Mouse (Mus musculus): Measurements from ENCODE around the gene Peli3. TPM values are rescaled to one million over a fixed set of nuclear protein-coding genes. Genes with fewer than 3 reads are reported as not detected.
A peak's percentile ranks its signal among the peaks of the same experiment; 100 is the strongest.
"Not testable (repeated sequence)": the region's sequence is repeated elsewhere in the genome, so short reads cannot be mapped to it uniquely, and the experiment has no call there.

Gene Peli3
- polyA plus RNA-seq, 1 experiment from 2014 or later, result 1.9 TPM

DNA sequence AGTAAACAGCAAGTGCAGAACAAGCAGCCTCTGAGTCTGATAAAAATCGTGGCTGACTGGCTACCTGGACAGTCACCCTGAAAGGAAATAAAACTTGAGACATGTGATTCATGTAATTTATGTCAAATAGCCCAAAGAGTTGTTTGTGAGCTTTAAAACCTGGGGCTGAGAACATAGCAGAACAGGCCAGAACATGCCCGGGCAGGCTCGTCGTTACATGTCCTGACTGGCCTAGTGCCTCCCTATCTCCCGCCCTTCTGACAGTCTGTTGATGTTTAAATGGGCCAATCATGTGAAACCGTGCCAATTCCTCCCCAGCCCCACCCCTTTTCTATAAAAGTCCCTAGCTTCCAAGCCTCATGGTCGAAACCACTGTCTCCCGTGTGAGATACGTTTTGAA lies 5.7 kb upstream of the Peli3 start:
- not testable (repeated sequence) for ATAC-seq (ENCODE audit: low read depth)
- 72% methylated on average over 9 of the region's 9 CpGs for WGBS

DNA sequence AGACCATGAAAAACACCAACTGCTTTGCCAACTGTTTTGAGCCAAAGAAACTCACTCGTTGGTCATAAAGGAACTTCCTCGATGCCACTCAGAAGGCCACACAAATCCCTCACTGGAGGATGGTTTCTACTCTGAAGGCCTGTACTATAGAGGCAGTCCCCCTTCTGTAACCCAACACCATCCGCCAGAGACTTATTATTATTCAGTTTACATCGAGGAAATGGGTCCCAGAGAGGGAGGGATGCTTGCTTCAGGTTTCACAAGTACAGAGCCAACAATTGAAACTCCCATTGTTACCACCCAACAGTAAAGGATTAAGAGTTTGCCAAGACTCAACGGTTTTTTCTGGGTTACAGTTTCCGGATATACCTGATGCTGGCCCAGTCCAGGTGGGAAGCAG lies 2.6 kb upstream of the Peli3 start:
- WGBS, result 35% methylated on average over 6 of the region's 6 CpGs
- Histone ChIP-seq H3K9ac (ENCODE audit: low read length) (no peak overlapping the region), H3K9me3 (ENCODE audit: control insufficient read depth, low read length) (no peaks in the 10 kb centered on the region), H3K4me3 (ENCODE audit: low read length) (no peak overlapping the region), H3K27me3 (ENCODE audit: control insufficient read depth, insufficient read depth, low read depth, low read length) (peaks cover 5% of the 10 kb centered on the region; the same call in 1 of the 2 replicates), H3K27ac (ENCODE audit: low read length) (no peak overlapping the region), H3K36me3 (ENCODE audit: control insufficient read depth, insufficient read depth, low read length) (no peaks in the 10 kb centered on the region), H3K4me2 (ENCODE audit: low read depth, low read length) (no peak overlapping the region), H3K4me1 (replicated peaks; ENCODE audit: control insufficient read depth, insufficient read depth, low read length) (peaks cover 4% of the 10 kb centered on the region; the same call in 1 of the 2 replicates)
- ATAC-seq (ENCODE audit: low read depth), result no peak

More for the DNA sequence above, 5.7 kb upstream of the Peli3 start:
- not testable (repeated sequence) for H3K4me3 ChIP-seq (ENCODE audit: low read length); H3K4me2 ChIP-seq (ENCODE audit: low read depth, low read length); H3K9me3 ChIP-seq (ENCODE audit: control insufficient read depth, low read length); H3K27ac ChIP-seq (ENCODE audit: low read length); H3K36me3 ChIP-seq (ENCODE audit: control insufficient read depth, insufficient read depth, low read length); H3K4me1 ChIP-seq (replicated peaks; ENCODE audit: control insufficient read depth, insufficient read depth, low read length); H3K27me3 ChIP-seq (ENCODE audit: control insufficient read depth, insufficient read depth, low read depth, low read length); H3K9ac ChIP-seq (ENCODE audit: low read length)

DNA sequence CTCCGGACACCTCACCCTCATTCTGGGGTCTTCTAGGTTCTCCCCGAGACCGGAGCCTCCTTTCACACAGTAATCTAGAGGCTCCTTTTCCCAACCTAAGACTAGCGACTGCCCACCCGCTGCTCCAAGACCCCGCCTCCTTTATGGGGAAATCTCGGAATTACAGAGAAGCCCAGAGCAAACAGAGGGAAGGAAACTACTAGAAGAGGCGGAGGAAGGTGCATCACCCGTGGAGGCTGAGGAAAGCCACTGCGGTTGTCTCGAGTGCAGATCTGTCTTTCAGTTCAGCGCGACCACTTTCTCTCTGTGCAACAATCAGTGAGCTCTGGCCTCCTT lies 294 bp upstream of the Peli3 start:
- H3K4me2 ChIP-seq (ENCODE audit: low read depth, low read length), result peak overlapping the region; percentile 95
- H3K27me3 ChIP-seq (ENCODE audit: control insufficient read depth, insufficient read depth, low read depth, low read length), result peaks cover 5% of the 10 kb centered on the region; the same call in 1 of the 2 replicates
- 6% methylated on average over 13 of the region's 13 CpGs for WGBS
- no peaks in the 10 kb centered on the region for H3K36me3 ChIP-seq (ENCODE audit: control insufficient read depth, insufficient read depth, low read length)
- H3K4me3 ChIP-seq (ENCODE audit: low read length), result peak overlapping the region; percentile 70
- no peaks in the 10 kb centered on the region for H3K9me3 ChIP-seq (ENCODE audit: control insufficient read depth, low read length)
- H3K9ac ChIP-seq (ENCODE audit: low read length), result peak overlapping the region; percentile 57
- H3K4me1 ChIP-seq (replicated peaks; ENCODE audit: control insufficient read depth, insufficient read depth, low read length), result peaks cover 4% of the 10 kb centered on the region; the same call in 1 of the 2 replicates
- H3K27ac ChIP-seq (ENCODE audit: low read length), result no peak overlapping the region
- ATAC-seq (ENCODE audit: low read depth), result peak; percentile 79

DNA sequence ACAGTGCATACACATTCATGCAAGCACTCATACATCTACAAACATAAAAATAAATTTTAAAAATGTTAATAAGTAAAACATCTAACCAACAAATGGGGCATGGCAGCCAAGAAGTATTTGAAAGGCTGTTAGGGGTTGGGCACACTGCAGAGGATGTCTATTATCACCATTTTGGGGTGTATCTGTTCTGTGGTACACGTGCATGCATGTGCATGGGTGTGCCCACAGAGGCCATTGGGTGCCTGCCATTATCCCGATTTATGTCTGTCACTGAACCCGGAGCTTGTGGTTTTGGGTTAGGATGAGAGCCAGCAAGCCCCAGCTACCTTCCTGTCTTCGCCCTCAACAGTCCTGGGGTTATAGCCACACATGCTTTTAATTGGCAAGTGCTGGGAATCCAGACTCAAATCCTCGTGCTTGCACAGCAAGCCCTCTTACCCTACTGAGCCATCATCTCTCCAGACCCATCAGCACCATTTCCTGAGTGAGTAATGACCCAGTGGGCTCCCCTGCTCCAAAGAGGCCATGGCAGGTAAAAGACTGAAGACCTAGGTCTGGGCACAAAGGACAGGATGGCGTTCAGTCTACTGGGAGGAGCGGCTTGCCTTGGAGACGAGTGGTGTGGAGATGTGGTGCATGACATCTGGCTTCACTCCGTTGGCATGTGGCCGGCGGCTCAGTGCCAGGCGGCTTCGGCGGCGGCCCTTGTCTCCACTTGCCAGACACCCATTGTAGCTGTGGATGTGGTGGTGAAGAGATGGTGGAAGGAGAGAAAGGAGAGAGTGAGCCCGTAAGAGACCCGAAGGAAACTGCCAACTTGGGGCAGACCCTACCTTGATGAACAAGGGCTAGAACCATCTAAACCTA lies 5.2 kb downstream of the Peli3 start:
- ATAC-seq (ENCODE audit: low read depth), result no peak

DNA sequence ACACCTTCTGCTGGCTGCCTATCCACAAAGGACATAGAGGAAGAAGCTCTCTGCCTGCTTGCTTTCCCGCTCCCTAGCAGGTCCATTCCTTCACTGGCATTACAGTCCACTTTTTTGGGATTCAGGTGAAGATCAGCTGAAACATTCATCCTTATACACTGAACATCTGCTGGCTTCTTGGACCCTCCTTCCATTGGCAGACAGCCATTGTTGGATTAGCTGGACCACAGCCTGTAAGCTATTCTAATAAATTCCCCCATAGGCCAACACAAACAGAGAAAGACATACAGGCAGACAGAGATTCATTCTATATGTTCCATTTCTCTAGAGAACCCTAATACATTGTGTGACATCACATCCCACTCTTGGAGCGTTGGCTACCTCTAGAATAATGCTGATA lies 6.0 kb downstream of the Peli3 start:
- 71% methylated on average over 2 of the region's 2 CpGs for WGBS
- Histone ChIP-seq H3K27me3 (ENCODE audit: control insufficient read depth, insufficient read depth, low read depth, low read length) (peaks cover 5% of the 10 kb centered on the region; the same call in 1 of the 2 replicates), H3K27ac (ENCODE audit: low read length) (no peak overlapping the region), H3K4me2 (ENCODE audit: low read depth, low read length) (no peak overlapping the region), H3K4me3 (ENCODE audit: low read length) (no peak overlapping the region), H3K9me3 (ENCODE audit: control insufficient read depth, low read length) (no peaks in the 10 kb centered on the region), H3K36me3 (ENCODE audit: control insufficient read depth, insufficient read depth, low read length) (no peaks in the 10 kb centered on the region), H3K4me1 (replicated peaks; ENCODE audit: control insufficient read depth, insufficient read depth, low read length) (no peaks in the 10 kb centered on the region), H3K9ac (ENCODE audit: low read length) (no peak overlapping the region)
- no peak for ATAC-seq (ENCODE audit: low read depth)

More for the DNA sequence above, 5.2 kb downstream of the Peli3 start:
- peaks cover 5% of the 10 kb centered on the region; the same call in 1 of the 2 replicates for H3K27me3 ChIP-seq (ENCODE audit: control insufficient read depth, insufficient read depth, low read depth, low read length)
- H3K9ac ChIP-seq (ENCODE audit: low read length), result no peak overlapping the region
- no peak overlapping the region for H3K4me3 ChIP-seq (ENCODE audit: low read length)
- no peaks in the 10 kb centered on the region for H3K9me3 ChIP-seq (ENCODE audit: control insufficient read depth, low read length)
- 79% methylated on average over 17 of the region's 17 CpGs for WGBS
- no peaks in the 10 kb centered on the region for H3K36me3 ChIP-seq (ENCODE audit: control insufficient read depth, insufficient read depth, low read length)
- H3K27ac ChIP-seq (ENCODE audit: low read length), result no peak overlapping the region
- H3K4me2 ChIP-seq (ENCODE audit: low read depth, low read length), result no peak overlapping the region
- H3K4me1 ChIP-seq (replicated peaks; ENCODE audit: control insufficient read depth, insufficient read depth, low read length), result peaks cover 4% of the 10 kb centered on the region; the same call in 1 of the 2 replicates

DNA sequence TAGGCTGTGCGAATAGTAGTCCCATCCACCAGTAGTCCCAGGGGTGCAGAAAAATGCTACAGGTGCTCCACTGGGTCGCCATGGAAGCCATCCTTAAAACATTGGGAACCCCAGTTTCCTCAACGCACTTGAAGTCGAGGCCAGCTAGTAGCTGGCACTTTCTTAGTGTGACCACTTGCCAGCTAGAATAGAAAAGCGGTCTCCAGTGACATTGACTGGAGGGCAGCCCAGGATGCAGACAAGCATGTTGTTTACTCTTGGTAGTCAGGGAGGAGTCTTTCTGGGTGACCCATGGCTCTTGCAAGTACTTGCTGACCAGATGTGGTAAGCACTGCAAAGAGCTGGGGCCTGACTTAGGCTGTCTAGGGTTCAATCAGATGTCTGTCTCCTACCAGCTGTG lies 14.1 kb downstream of the Peli3 start:
- Histone ChIP-seq H3K36me3 (ENCODE audit: control insufficient read depth, insufficient read depth, low read length) (peaks cover 4% of the 10 kb centered on the region; the same call in 1 of the 2 replicates), H3K4me3 (ENCODE audit: low read length) (peak overlapping the region; percentile 78), H3K27ac (ENCODE audit: low read length) (peak overlapping the region; percentile 50), H3K27me3 (ENCODE audit: control insufficient read depth, insufficient read depth, low read depth, low read length) (no peaks in the 10 kb centered on the region), H3K4me2 (ENCODE audit: low read depth, low read length) (peak overlapping the region; percentile 64), H3K4me1 (replicated peaks; ENCODE audit: control insufficient read depth, insufficient read depth, low read length) (peaks cover 14% of the 10 kb centered on the region), H3K9ac (ENCODE audit: low read length) (peak overlapping the region; percentile 70), H3K9me3 (ENCODE audit: control insufficient read depth, low read length) (no peaks in the 10 kb centered on the region)
- 0 out of 2 replicates have a peak, but pooled peaks have one; percentile 1 for ATAC-seq (ENCODE audit: low read depth)
- WGBS, result 58% methylated on average over 5 of the region's 5 CpGs

DNA sequence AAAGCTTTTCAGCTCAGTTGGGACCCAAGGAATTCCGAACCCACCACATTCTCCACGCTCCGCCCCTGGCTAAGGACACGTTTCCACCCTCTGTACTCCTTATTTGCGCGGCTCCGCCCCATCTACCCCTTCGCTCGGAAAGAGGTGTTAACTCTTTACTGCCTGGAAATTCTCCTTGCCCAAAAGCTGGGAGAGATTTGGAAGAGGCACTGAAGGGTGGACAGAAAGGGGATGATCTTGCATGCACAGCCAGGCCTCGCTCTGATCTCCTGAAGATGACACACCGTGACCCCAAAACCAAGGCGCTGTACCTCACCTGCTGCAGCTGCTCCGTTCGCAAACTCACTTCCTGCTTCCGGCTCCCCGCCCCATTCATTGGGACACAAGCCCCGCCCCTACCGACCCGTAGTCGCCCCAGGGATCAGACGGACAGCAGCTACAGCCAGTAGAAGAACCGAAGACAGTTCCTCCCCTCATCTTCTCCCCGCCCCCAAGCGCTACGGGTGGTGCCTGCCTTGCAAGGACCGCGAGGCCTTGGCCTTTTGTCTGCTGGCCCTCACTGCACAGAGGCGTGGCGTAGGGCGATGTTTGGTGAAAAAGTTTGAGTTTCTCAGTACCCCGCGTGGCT lies 14.9 kb downstream of the Peli3 start, which contains the start of gene Dpp3:
Dpp3 (minus strand) TSS at position 384 of the 628 bp plus-strand sequence.
- peak within 1 kb of the TSS; percentile 70 for H3K9ac ChIP-seq (ENCODE audit: low read length)
- H3K9me3 ChIP-seq (ENCODE audit: control insufficient read depth, low read length), result no peaks in the 10 kb centered on the region
- no peaks in the 10 kb centered on the region for H3K27me3 ChIP-seq (ENCODE audit: control insufficient read depth, insufficient read depth, low read depth, low read length)
- H3K4me3 ChIP-seq (ENCODE audit: low read length), result peak within 1 kb of the TSS; percentile 78
- ATAC-seq (ENCODE audit: low read depth), result peak; percentile 100
- peak within 1 kb of the TSS; percentile 64 for H3K4me2 ChIP-seq (ENCODE audit: low read depth, low read length)
- under 1% methylated on average over 32 of the region's 32 CpGs for WGBS
- peaks cover 9% of the 10 kb centered on the region for H3K36me3 ChIP-seq (ENCODE audit: control insufficient read depth, insufficient read depth, low read length)
- H3K4me1 ChIP-seq (replicated peaks; ENCODE audit: control insufficient read depth, insufficient read depth, low read length), result peaks cover 14% of the 10 kb centered on the region
- H3K27ac ChIP-seq (ENCODE audit: low read length), result peak within 1 kb of the TSS; percentile 56

DNA sequence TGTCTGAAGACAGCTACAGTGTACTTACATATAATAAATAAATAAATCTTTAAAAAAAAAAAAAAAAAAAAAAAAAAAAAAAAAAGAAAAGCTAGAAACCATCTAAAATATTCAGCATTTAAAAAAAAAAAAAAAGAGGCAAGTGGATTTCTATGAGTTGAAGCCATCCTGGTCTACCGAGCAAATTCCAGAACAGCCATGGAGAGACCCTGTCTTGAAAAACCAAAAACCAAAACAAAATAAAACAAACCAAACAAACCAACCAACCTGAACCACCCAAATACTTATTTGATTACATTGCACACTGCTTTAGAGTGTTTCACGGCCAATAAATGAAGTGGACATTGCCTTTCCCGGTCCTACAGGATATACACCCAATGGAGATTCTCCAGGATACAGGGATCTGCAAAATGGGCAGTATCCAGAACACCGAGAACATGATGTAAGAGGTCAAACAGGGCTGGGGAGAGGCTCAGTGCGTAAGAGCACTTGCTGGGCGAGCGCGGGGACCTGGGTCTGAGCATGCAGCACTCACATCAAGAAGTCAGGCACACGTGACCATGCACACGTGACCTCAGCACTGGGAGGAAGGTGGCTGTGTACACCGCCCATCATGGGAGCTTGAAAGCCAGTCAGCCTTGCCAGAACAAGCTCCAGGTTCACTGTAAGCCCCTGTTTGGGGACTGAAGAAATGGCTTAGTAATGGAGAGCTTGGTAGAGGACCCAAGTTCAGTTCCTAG lies 17.6 kb downstream of the Peli3 start:
- WGBS, result 95% methylated on average over 11 of the region's 11 CpGs
- Histone ChIP-seq H3K36me3 (ENCODE audit: control insufficient read depth, insufficient read depth, low read length) (peaks cover 14% of the 10 kb centered on the region), H3K27ac (ENCODE audit: low read length) (no peak overlapping the region)

DNA sequence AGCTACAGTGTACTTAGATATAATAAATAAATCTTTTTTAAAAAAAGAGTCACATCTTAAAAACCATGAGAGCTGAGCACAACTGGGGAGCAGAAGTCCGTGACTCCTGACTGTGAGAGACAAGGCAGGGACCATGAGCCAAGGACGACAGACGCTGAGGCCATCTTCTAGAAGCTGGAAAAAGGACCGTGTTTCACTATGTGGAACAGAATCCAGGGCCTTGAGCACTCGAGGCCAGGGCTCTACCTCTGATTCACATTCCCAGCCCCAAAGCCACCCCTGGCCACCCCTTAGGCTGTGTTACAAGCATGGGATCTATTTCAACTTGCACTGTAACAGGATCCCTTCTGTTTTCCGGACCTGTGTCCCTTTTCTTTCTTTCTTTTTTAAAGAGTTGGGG lies 23.3 kb downstream of the Peli3 start:
- H3K9me3 ChIP-seq (ENCODE audit: control insufficient read depth, low read length), result no peaks in the 10 kb centered on the region
- H3K9ac ChIP-seq (ENCODE audit: low read length), result no peak overlapping the region
- H3K4me2 ChIP-seq (ENCODE audit: low read depth, low read length), result no peak overlapping the region
- 80% methylated on average over 6 of the region's 6 CpGs for WGBS
- ATAC-seq (ENCODE audit: low read depth), result no peak
- peaks cover 31% of the 10 kb centered on the region for H3K36me3 ChIP-seq (ENCODE audit: control insufficient read depth, insufficient read depth, low read length)
- no peaks in the 10 kb centered on the region for H3K27me3 ChIP-seq (ENCODE audit: control insufficient read depth, insufficient read depth, low read depth, low read length)
- no peak overlapping the region for H3K27ac ChIP-seq (ENCODE audit: low read length)
- H3K4me3 ChIP-seq (ENCODE audit: low read length), result no peak overlapping the region
- no peaks in the 10 kb centered on the region for H3K4me1 ChIP-seq (replicated peaks; ENCODE audit: control insufficient read depth, insufficient read depth, low read length)

More for the DNA sequence above, 17.6 kb downstream of the Peli3 start:
- ATAC-seq (ENCODE audit: low read depth), result no peak
- no peak overlapping the region for H3K9ac ChIP-seq (ENCODE audit: low read length)
- no peaks in the 10 kb centered on the region for H3K9me3 ChIP-seq (ENCODE audit: control insufficient read depth, low read length)
- H3K4me2 ChIP-seq (ENCODE audit: low read depth, low read length), result no peak overlapping the region
- H3K4me3 ChIP-seq (ENCODE audit: low read length), result no peak overlapping the region
- H3K27me3 ChIP-seq (ENCODE audit: control insufficient read depth, insufficient read depth, low read depth, low read length), result no peaks in the 10 kb centered on the region
- peaks cover 14% of the 10 kb centered on the region for H3K4me1 ChIP-seq (replicated peaks; ENCODE audit: control insufficient read depth, insufficient read depth, low read length)

All from lung, embryonic 16.5 days (tissue).